Mouse (Mus musculus) layer of hippocampus, adult 9-11 months (tissue): Measurements from ENCODE around the gene Nin.
A peak's percentile ranks its signal among the peaks of the same experiment; 100 is the strongest.

Experiments
- DNase-seq: peaks from one replicate; pipeline ENCODE4 v3.0.0; 2022

The Nin gene

GRCm38 (mm10) chr12:70005103-70005502 is 108.4 kb downstream of the Nin start:
- DNase-seq: no peak

DNA sequence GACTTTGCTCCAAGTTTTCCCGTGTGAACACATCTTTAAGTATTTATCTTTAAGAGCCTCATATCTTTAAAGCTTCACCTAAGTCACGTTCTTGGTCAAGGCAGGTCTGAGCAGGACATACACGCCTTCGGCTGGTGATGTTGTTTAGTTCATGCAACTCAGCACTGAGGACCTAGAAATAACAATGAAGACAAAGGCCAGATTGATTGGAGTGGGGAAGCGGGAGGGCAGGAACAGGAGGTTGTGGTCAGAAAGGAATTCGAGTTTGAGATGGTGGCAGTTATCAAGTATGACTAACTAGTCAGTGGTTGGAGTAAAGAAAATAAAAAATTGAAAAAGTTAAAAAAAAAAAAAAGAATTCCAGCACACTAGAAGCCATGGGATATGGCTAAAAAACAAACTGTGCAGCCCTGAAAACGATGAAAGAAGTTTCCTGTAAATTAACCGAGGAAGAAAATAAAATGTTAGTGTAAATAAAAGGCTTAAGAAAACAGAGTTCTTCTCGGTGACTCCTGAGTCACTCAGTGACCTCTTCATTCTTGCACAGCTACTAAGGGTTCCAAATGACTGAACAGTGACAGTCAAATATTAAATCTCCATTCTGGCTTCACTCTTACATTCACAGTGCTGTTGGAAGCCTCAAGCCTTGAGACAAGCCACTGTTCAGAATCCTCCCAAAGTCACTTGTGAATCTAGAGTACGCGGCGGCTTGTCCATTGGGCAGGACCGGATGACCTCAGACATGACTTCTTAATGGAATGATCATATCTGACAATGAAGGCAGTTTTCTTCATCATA is 115.1 kb downstream of the Nin start:
- no peak for DNase-seq

DNA sequence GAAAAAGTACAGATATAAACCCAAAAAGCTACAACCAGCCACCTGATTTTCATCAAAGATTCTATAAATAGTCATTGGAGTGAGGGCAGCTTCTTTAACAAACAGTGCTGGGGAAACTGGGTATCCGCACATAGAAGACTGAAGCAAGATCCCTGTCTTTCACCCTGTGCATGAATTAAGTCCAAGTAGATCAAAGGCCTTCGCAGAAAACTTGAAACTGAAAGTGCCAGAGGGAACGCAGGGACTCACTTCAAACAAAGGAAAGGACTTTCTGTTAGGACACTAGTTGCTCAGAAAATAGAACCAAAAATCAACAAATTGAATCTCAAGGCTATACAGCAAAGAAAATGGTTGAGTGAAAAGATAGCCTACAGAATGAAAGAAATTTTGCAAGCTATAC is 118.1 kb downstream of the Nin start:
- no peak for DNase-seq

GRCm38 (mm10) chr12:69986786-69987497 is 126.6 kb downstream of the Nin start, which contains the start of gene Sav1:
Sav1 (minus strand) TSS chr12:69987002.
- peak; percentile 82 for DNase-seq

DNA sequence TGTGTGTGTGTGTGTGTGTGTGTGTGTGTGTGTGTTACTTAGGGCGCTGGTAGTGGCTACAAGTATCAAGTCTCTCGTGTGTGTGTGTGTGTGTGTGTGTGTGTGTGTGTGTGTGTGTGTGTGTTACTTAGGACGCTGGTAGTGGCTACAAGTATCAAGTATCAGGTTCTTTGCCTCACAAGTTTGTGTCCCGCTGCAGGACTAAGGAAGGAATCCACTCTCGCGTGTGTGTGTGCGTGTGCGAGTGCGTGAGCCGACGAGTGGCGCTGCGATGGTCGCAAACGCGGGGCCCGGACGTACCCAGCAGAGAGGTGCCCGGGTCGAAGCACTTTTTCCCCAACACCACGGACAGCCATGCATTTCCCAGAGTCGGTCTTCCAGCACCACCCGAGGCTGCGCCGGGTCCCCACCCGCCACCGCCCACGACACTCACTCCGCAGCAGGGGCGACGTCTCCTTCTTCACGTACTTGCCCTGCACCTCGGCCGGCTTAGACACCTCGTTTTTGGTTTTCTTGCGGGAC is 127.2 kb downstream of the Nin start:
- no peak for DNase-seq

DNA sequence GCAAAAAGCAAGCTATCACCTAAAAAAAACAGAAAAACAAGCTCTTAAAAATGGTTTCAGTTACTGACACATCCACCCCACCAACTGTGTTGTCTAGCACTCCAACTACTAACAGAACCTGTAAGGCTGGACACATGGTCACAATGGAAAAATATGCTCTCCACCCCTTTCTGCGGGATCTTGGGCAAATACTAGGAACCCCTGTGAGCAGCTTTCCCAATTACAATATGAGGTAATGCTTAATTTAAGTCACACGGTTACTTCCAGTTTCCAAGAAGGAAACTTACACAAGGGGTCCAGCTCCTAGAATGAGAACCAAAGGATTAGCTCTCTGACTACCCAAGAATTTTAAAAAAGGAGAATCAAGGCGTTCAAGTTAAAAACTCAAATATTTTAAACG is 128.0 kb downstream of the Nin start:
- no peak for DNase-seq

DNA sequence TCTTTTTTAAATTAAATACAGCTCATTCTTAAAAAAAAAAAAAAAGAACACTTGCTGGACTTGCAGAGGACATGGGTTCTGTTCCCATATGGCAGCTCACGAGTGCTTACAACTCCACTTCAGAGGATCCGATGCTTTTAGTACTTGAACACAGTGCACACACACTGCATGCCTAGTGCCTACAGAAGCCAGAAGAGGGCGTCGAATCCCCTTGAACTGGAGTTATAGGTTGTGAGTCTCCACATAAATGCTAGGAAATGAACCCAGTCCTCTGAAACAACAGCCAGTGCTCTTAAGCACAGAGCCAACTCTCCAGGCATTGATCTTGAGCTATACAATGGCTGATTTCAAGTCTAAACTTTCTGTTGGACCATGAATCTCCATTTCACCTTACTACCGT is 130.6 kb downstream of the Nin start:
- no peak for DNase-seq

DNA sequence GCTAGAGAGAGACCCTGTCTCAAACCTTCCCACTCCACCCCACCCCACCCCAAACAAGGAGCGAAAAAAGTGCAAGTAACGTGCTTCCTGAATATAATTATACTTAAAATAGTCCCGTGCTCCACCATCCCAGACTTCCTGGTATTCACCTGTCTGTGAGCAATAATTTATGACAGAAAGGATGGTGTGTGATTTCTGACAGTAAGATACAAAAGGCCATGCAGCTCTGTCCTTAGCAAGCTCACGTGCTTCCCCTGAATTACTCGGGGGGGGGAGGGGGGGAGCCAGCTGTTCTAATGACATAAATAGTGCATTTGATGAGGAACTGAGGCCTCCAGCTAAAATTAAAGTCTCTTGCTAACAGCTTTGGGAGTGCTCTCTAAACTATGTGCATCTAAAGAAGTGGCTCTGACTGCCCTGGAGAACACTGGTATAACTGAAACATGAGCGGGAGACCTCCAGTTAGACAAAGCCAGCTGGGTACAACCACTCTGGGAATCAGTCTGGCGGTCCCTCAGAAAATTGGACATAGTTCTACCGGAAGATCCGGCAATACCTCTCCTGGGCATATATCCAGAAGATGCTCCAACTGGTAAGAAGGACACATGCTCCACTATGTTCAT is 136.0 kb downstream of the Nin start:
- no peak for DNase-seq

DNA sequence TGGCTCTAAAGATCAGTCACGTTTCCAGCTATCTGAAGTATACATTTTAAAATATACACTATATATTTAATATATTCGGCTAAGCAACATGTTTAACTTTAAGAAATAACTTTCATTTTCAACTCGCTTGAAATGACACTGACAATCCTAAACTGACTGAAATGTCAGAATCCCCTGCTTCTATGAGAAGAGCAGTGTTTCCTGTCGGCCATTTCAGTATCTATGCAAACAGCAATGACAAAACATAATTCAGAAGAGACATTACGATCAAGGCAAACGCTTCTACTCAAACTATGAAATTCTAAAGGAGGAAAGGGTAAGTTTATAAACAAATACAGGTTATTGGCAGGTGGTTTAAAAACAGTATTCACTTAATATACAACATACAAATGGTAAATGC is 136.8 kb downstream of the Nin start:
- DNase-seq: no peak

DNA sequence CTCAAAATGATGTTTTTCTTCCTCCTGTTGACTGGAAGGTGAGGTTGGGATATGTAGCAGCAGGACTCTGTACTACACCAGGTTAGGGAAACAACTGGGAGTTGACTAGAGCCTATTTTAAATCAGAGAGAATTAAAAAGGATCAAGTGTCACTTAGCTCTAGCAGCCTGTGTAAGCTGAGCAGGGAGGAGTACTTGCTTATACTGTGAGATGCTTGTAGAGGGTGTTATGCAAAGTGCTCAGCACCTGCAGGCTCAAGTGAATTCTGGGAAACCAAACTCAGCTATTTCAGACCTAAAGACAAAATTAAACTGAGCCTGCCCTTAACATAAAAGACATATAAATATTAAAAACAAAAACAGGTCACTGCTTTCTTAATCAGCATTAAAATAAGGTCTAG is 139.9 kb downstream of the Nin start:
- DNase-seq: no peak

- no peak for DNase-seq
Measured at GRCm38 (mm10) chr12:69968154-69968553, 145.4 kb downstream of the Nin start.

- DNase-seq: no peak
Measured at GRCm38 (mm10) chr12:69967112-69967511, 146.4 kb downstream of the Nin start.

- DNase-seq: no peak
Measured at GRCm38 (mm10) chr12:69966071-69966470, 147.4 kb downstream of the Nin start.

DNA sequence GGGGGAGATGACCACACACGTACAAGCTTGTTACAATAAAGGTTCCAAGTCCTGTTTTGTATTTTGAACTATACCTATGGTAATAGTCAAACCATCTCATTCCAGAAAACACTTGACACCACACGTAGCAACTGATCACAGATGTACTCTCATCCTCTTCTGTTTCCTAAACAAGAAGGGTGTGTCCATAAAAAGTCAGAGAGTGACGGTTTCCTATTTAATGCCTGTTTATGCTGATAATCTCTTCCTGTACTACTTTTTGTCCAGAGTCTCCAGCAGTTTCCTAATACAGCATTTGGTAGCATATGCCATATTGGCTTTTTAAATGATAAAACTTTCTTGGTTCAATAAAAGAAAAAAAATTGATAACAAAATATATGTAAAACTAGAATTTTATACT is 147.9 kb downstream of the Nin start:
- no peak for DNase-seq

- no peak for DNase-seq
Measured at GRCm38 (mm10) chr12:69963141-69963540, 150.4 kb downstream of the Nin start.

GRCm38 (mm10) chr12:69962468-69962867 is 151.0 kb downstream of the Nin start:
- DNase-seq: peak; percentile 63
